Mouse (Mus musculus) bone marrow macrophage, adult 2 months (primary cell): ENCODE results near the gene Samd1.

ENCODE experiments used
- CTCF ChIP-seq: IDR thresholded peaks from 2 replicates; pipeline ENCODE4 v1.5.1; 2012; ENCODE audit warnings: low read depth, mild to moderate bottlenecking, low read length, moderate library complexity
- POLR2A ChIP-seq: IDR thresholded peaks from 2 replicates; pipeline ENCODE4 v1.6.1; 2012; ENCODE audit warnings: mild to moderate bottlenecking, low read depth, low read length, borderline replicate concordance

DNA sequence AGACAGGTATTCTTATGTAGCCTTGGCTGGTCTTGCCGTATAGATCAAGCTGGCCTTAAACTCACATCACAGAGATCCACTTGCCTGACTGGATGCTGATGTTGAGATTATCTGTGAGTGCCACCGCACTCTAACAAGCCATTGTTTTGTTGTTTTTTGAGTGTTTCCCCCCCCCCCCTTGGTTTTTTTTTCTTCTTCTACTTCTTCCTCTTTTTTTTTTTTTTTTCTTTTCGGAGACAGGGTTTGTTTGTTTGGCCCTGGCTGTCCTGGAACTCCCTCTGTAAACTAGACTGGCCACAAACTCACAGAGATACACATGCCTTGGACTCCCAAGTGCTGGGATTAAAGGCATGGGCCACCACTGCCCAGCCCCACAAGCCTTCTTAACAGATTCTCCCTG, 3.4 kb upstream of the Samd1 start:
- TF ChIP-seq CTCF: no peak
- no peak for TF ChIP-seq POLR2A
